Comparison of ENCODE assay signal across 17 mouse cellular contexts in the genomic region with DNA sequence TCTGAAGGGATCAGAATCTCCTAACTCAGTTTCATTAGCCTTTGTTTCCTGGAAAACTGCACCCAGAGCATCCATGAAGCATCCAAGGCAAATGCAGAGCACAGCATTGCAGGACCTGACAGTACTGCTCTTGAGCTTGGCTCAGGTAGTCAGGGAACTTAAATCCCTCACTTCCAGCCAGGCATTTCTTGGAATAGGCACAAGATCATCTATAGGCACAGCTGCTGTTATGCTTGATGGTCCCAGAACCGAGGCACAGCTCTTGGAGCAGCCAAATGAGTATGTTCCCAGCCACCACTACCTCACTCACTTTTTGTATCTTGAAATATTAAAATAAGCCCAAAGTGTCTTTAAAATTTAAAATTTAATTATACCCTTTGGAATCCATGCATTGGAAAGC. TPM values are rescaled to one million over a fixed set of nuclear protein-coding genes. Genes with fewer than 3 reads are reported as not detected.
"Had no signal": no experiment of that assay in that cellular context is flagged by ENCODE, and none has a peak within 500 bp of the region (broad histone marks: within the 10 kb centered on the region; RNA-seq: fewer than 3 reads in every experiment).

No protein-coding gene starts in this region.

- H3K4me2 ChIP-seq: lung, embryonic 15.5 days; midbrain, embryonic 11.5 days; midbrain, embryonic 13.5 days; midbrain, embryonic 15.5 days; neural tube, embryonic 12.5 days; stomach, embryonic 15.5 days had no signal

- H3K27me3 ChIP-seq: lung, embryonic 15.5 days; megakaryocyte, embryonic 14.5 days; midbrain, embryonic 13.5 days; midbrain, embryonic 15.5 days; neural tube, embryonic 12.5 days; stomach, embryonic 15.5 days had no signal

- DNase-seq: lung, postnatal 14 days; lung, postnatal 36 days; right cerebral cortex, postnatal 14 days; thymus, adult 2 months; thymus, postnatal 25 days; thymus, postnatal 4 days had no signal

- H3K9ac ChIP-seq: lung, embryonic 15.5 days; midbrain, embryonic 13.5 days; midbrain, embryonic 15.5 days; neural tube, embryonic 12.5 days; stomach, embryonic 15.5 days had no signal

- H3K27ac ChIP-seq: lung, embryonic 15.5 days; macrophage; midbrain, embryonic 13.5 days; midbrain, embryonic 15.5 days; neural tube, embryonic 12.5 days; stomach, embryonic 15.5 days; stomach, postnatal 0 days had no signal

- H3K4me1 ChIP-seq: lung, embryonic 15.5 days; megakaryocyte, embryonic 14.5 days; midbrain, embryonic 13.5 days; midbrain, embryonic 15.5 days; neural tube, embryonic 12.5 days; stomach, embryonic 15.5 days had no signal

- H3K4me3 ChIP-seq: lung, embryonic 15.5 days; megakaryocyte, embryonic 14.5 days; midbrain, embryonic 13.5 days; midbrain, embryonic 15.5 days; neural tube, embryonic 12.5 days; stomach, embryonic 15.5 days had no signal

- ATAC-seq: lung, postnatal 0 days; midbrain, embryonic 13.5 days; midbrain, embryonic 15.5 days had no signal

- H3K36me3 ChIP-seq: lung, embryonic 15.5 days; midbrain, embryonic 13.5 days; midbrain, embryonic 15.5 days; neural tube, embryonic 12.5 days; stomach, embryonic 15.5 days had no signal

- H3K9me3 ChIP-seq: lung, embryonic 15.5 days; midbrain, embryonic 13.5 days; midbrain, embryonic 15.5 days; neural tube, embryonic 12.5 days; stomach, embryonic 15.5 days had no signal

RNA-seq across cellular contexts. Expression of gene 5730522E02Rik, which starts 19.3 kb away (rescaled TPM):
- total RNA-seq: monocyte, adult 5-6 weeks had no signal
- polyA plus RNA-seq: macrophage had no signal
